Mouse (Mus musculus) mature B cell (primary cell): ENCODE data around the gene Psmd5.

Source experiments
- in situ Hi-C: fragments of 300-500 bp; cut with MboI; formaldehyde crosslinking; loops from 2 replicates; pipeline ENCODE4 v1.14.3; 2019

Gene Psmd5

GRCm38 (mm10) chr2:34874816-34875345, at the start of gene Psmd5:
Gene Psmd5, minus strand, starts transcription at chr2:34874968.
- in situ Hi-C loops, result no loop called here

GRCm38 (mm10) chr2:34922729-34923128, 48.0 kb upstream of the Psmd5 start:
- in situ Hi-C loops, result no loop called here

GRCm38 (mm10) chr2:34920144-34920543, 45.4 kb upstream of the Psmd5 start:
- in situ Hi-C loops, result no loop called here

GRCm38 (mm10) chr2:34915103-34915502, 40.3 kb upstream of the Psmd5 start:
- in situ Hi-C loops, result no loop called here

GRCm38 (mm10) chr2:34914823-34915082, 40.0 kb upstream of the Psmd5 start:
- in situ Hi-C loops, result no loop called here

GRCm38 (mm10) chr2:34914069-34914822, 39.5 kb upstream of the Psmd5 start:
- in situ Hi-C loops, result no loop called here

- in situ Hi-C loops, result no loop called here
Measured at GRCm38 (mm10) chr2:34913218-34914068, 38.7 kb upstream of the Psmd5 start, which contains the start of gene Phf19. Gene Phf19, minus strand, starts transcription at chr2:34914026.

GRCm38 (mm10) chr2:34912613-34913012, 37.8 kb upstream of the Psmd5 start:
- in situ Hi-C loops, result no loop called here

GRCm38 (mm10) chr2:34911871-34912270, 37.1 kb upstream of the Psmd5 start:
- in situ Hi-C loops, result no loop called here

- in situ Hi-C loops, result no loop called here
Measured at GRCm38 (mm10) chr2:34909719-34910118, 35.0 kb upstream of the Psmd5 start.

GRCm38 (mm10) chr2:34906861-34907604, 32.3 kb upstream of the Psmd5 start:
- in situ Hi-C loops, result no loop called here

GRCm38 (mm10) chr2:34906426-34906825, 31.7 kb upstream of the Psmd5 start:
- in situ Hi-C loops, result no loop called here

- in situ Hi-C loops, result loop anchor here (5.0 kb wide), 1 partner anchor 62 kb away; no protein-coding TSS in a partner anchor
Measured at GRCm38 (mm10) chr2:34904849-34905542, 30.2 kb upstream of the Psmd5 start.

GRCm38 (mm10) chr2:34903652-34904405, 29.1 kb upstream of the Psmd5 start:
- in situ Hi-C loops, result loop anchor here (5.0 kb wide), 1 partner anchor 63 kb away; no protein-coding TSS in a partner anchor

GRCm38 (mm10) chr2:34903191-34903590, 28.4 kb upstream of the Psmd5 start:
- in situ Hi-C loops, result loop anchor here (5.0 kb wide), 1 partner anchor 64 kb away; no protein-coding TSS in a partner anchor

- in situ Hi-C loops, result loop anchor here (5.0 kb wide), 1 partner anchor 65 kb away; no protein-coding TSS in a partner anchor
Measured at GRCm38 (mm10) chr2:34902731-34903130, 28.0 kb upstream of the Psmd5 start.

- in situ Hi-C loops, result loop anchor here (5.0 kb wide), 1 partner anchor 66 kb away; no protein-coding TSS in a partner anchor
Measured at GRCm38 (mm10) chr2:34901726-34902125, 27.0 kb upstream of the Psmd5 start.

- in situ Hi-C loops, result loop anchor here (5.0 kb wide), 1 partner anchor 67 kb away; no protein-coding TSS in a partner anchor
Measured at GRCm38 (mm10) chr2:34900412-34900811, 25.6 kb upstream of the Psmd5 start.

GRCm38 (mm10) chr2:34899682-34900081, 24.9 kb upstream of the Psmd5 start:
- in situ Hi-C loops, result loop anchor here (5.0 kb wide), 1 partner anchor 68 kb away; no protein-coding TSS in a partner anchor

- in situ Hi-C loops, result no loop called here
Measured at GRCm38 (mm10) chr2:34897820-34898219, 23.1 kb upstream of the Psmd5 start.
